In the genomic region with DNA sequence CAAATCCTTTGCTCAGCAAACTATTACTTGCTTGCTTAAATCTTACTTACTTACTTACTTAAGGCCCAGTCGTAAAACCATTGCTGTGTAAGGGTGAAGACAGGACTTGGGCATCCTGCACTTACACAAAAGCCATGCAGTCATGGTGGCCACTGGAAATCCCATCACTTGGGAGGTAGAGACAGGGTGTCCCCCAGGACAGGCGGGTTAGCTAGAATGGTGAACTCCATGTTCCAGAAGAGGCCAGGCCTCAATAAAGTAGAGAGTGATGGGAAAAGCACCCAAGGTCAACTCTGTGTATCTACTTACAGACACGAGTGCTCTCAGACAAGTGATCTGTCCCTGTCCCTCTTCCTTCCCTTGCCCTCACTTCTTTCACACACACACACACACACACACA, we compare ENCODE assay signal across 32 mouse cellular contexts.
"Had no signal": no experiment of that assay in that cellular context is flagged by ENCODE, and none has a peak within 500 bp of the region (broad histone marks: within the 10 kb centered on the region; RNA-seq: fewer than 3 reads in every experiment).

No protein-coding gene starts in this region.

- H3K36me3 ChIP-seq: limb, embryonic 10.5 days; limb, embryonic 12.5 days; limb, embryonic 13.5 days; limb, embryonic 15.5 days; liver, embryonic 12.5 days; liver, embryonic 13.5 days; liver, embryonic 15.5 days; lung, embryonic 15.5 days; midbrain, embryonic 10.5 days; midbrain, embryonic 12.5 days; midbrain, embryonic 13.5 days; midbrain, embryonic 15.5 days had no signal

- H3K4me2 ChIP-seq: limb, embryonic 12.5 days; limb, embryonic 13.5 days; limb, embryonic 15.5 days; liver, embryonic 11.5 days; liver, embryonic 12.5 days; liver, embryonic 13.5 days; liver, embryonic 15.5 days; lung, embryonic 14.5 days; lung, embryonic 15.5 days; midbrain, embryonic 11.5 days; midbrain, embryonic 12.5 days; midbrain, embryonic 13.5 days; midbrain, embryonic 15.5 days had no signal

- DNase-seq: left cerebral cortex, postnatal 4 days; liver; liver, embryonic 13.5 days; liver, postnatal 0 days; lung, adult 18-20 months; lung, adult 2 months; lung, embryonic 14.5 days; lung, postnatal 10 days; lung, postnatal 14 days; lung, postnatal 36 days; lung, postnatal 4 days; midbrain, embryonic 14.5 days had no signal

- H3K9me3 ChIP-seq: limb, embryonic 10.5 days; limb, embryonic 12.5 days; limb, embryonic 13.5 days; limb, embryonic 15.5 days; liver, embryonic 12.5 days; liver, embryonic 13.5 days; liver, embryonic 15.5 days; lung, embryonic 15.5 days; megakaryocyte, embryonic 14.5 days; midbrain, embryonic 10.5 days; midbrain, embryonic 12.5 days; midbrain, embryonic 13.5 days; midbrain, embryonic 15.5 days had no signal

- H3K9ac ChIP-seq: limb, embryonic 12.5 days; limb, embryonic 13.5 days; limb, embryonic 15.5 days; liver, embryonic 12.5 days; liver, embryonic 13.5 days; liver, embryonic 14.5 days; liver, embryonic 15.5 days; liver, postnatal 0 days; lung, embryonic 14.5 days; lung, embryonic 15.5 days; midbrain, embryonic 12.5 days; midbrain, embryonic 13.5 days; midbrain, embryonic 15.5 days had no signal

- H3K4me1 ChIP-seq: liver, embryonic 12.5 days; liver, embryonic 13.5 days; liver, embryonic 15.5 days; megakaryocyte, embryonic 14.5 days; midbrain, embryonic 12.5 days; midbrain, embryonic 15.5 days had no signal

- H3K4me3 ChIP-seq: left cerebral cortex, adult 2 months; limb, embryonic 10.5 days; limb, embryonic 12.5 days; limb, embryonic 13.5 days; limb, embryonic 15.5 days; liver, embryonic 12.5 days; liver, embryonic 13.5 days; liver, embryonic 15.5 days; lung, embryonic 15.5 days; megakaryocyte, embryonic 14.5 days; midbrain, embryonic 10.5 days; midbrain, embryonic 12.5 days; midbrain, embryonic 13.5 days; midbrain, embryonic 15.5 days; myocyte had no signal

- H3K27me3 ChIP-seq: limb, embryonic 12.5 days; limb, embryonic 13.5 days; limb, embryonic 15.5 days; liver, embryonic 13.5 days; liver, embryonic 15.5 days; megakaryocyte, embryonic 14.5 days; midbrain, embryonic 12.5 days; midbrain, embryonic 13.5 days; midbrain, embryonic 15.5 days had no signal

- H3K27ac ChIP-seq: left cerebral cortex, adult 2 months; limb, embryonic 10.5 days; limb, embryonic 12.5 days; limb, embryonic 13.5 days; limb, embryonic 15.5 days; liver, embryonic 12.5 days; liver, embryonic 13.5 days; liver, embryonic 14.5 days; liver, embryonic 15.5 days; lung, embryonic 15.5 days; macrophage; midbrain, embryonic 10.5 days; midbrain, embryonic 12.5 days; midbrain, embryonic 13.5 days; midbrain, embryonic 15.5 days had no signal

- ATAC-seq: liver, embryonic 12.5 days; liver, postnatal 0 days; lung, postnatal 0 days; midbrain, embryonic 13.5 days; midbrain, embryonic 15.5 days; midbrain, embryonic 16.5 days had no signal
